Mouse (Mus musculus): ENCODE results near the gene Ccdc62. TPM values are rescaled to one million over a fixed set of nuclear protein-coding genes. Genes with fewer than 3 reads are reported as not detected.

Ccdc62 gene
- polyA plus RNA-seq, 1 experiment from 2014 or later = 4.1 TPM

DNA sequence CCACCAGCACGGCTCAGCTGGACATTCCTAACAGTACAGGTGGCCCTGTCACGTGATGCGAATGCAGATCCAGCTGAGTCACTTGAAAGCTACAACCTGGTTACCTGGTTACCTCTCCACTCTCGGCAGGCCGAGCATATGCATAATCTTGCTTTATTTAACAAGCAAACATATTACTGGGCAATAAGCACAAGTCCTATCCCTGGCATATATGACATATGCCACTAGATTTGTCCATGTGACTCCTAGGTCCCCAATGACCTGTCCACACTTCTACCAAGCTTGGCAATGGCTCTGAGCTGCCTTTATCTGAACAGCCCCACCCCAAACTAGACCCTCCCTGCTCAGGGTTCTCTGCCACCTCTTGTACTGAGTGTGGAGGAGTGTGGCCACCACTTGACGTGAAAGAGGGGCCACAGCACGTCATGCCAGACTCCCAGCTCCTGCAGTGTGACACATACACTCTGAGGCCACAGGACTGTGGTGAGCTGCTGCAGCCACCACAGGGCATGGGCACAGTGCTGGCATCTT, 85.9 kb downstream of the Ccdc62 start:
- Histone ChIP-seq H3K27me3 (no peaks in the 10 kb centered on the region), H3K9ac (peak overlapping the region; percentile 18; the same call in 1 of the 2 replicates), H3K27ac (peak overlapping the region; percentile 13), H3K9me3 (replicated peaks) (no peaks in the 10 kb centered on the region), H3K4me1 (replicated peaks) (peaks cover 100% of the 10 kb centered on the region), H3K4me2 (no peak overlapping the region), H3K36me3 (peaks cover 10% of the 10 kb centered on the region; the same call in 1 of the 2 replicates), H3K4me3 (replicated peaks) (no peak overlapping the region)
- ATAC-seq (ENCODE audit: low read depth) = no peak
- DNase-seq = no peak
- 55% methylated on average over 7 of the region's 7 CpGs for WGBS (ENCODE audit: insufficient replicate concordance)

GRCm38 (mm10) chr5:124017941-124018340, 87.5 kb downstream of the Ccdc62 start:
- H3K36me3 ChIP-seq = peaks cover 17% of the 10 kb centered on the region
- H3K4me2 ChIP-seq = peak overlapping the region; percentile 50; the same call in 1 of the 2 replicates
- H3K4me3 ChIP-seq (replicated peaks) = no peak overlapping the region
- DNase-seq (no peak), ATAC-seq (ENCODE audit: low read depth) (no peak)
- no peaks in the 10 kb centered on the region for H3K9me3 ChIP-seq (replicated peaks)
- WGBS (ENCODE audit: insufficient replicate concordance) = 69% methylated on average over 9 of the region's 9 CpGs
- H3K27me3 ChIP-seq = no peaks in the 10 kb centered on the region
- H3K9ac ChIP-seq = peak overlapping the region; percentile 40; the same call in 1 of the 2 replicates
- peak overlapping the region; percentile 73 for H3K27ac ChIP-seq
- H3K4me1 ChIP-seq (replicated peaks) = peaks cover 99% of the 10 kb centered on the region

DNA sequence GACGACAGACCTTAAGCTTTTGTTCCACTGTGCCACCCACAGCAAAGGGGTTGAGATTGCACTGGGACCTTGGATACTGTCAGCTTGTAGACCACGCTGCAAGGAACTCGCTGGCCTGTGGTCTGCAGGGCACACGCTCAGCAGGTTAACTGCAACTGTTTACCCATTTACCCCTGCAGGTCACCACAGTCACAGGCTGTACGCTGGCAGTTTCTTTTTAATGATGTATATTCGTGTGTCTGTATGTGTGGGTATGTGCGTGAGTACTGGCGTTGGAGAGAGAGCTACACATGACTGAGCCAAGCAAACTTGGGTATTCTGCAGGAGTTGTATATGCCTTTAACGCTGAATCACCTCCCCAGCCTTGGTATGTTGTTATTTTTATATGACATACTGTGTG, 88.2 kb downstream of the Ccdc62 start:
- ATAC-seq (ENCODE audit: low read depth) (no peak), DNase-seq (no peak)
- Histone ChIP-seq H3K9ac (peak overlapping the region; percentile 51; the same call in 1 of the 2 replicates), H3K4me2 (peak overlapping the region; percentile 50), H3K27me3 (no peaks in the 10 kb centered on the region), H3K4me1 (replicated peaks) (peaks cover 99% of the 10 kb centered on the region), H3K36me3 (peaks cover 17% of the 10 kb centered on the region), H3K4me3 (replicated peaks) (no peak overlapping the region), H3K27ac (peak overlapping the region; percentile 73), H3K9me3 (replicated peaks) (no peaks in the 10 kb centered on the region)
- WGBS (ENCODE audit: insufficient replicate concordance) = 42% methylated on average over 9 of the region's 9 CpGs

Small RNA genes lying within 50 kb of the gene (microRNA-seq; reads per million reads assigned to microRNA genes)
- 1.5 reads per million for gene Mir7032

Other genes starting within 250 kb of the Ccdc62 start
- gene Clip1, start 246.1 kb upstream of the Ccdc62 start, polyA plus RNA-seq (2015; fragmentation: Nextera tagmentation; extraction: Ambion mirVana) = 12.4 and 13.4 TPM in 2 replicates
- gene Zcchc8, start 209.6 kb upstream of the Ccdc62 start, polyA plus RNA-seq (2015; fragmentation: Nextera tagmentation; extraction: Ambion mirVana) = 30.7 and 42.3 TPM in 2 replicates
- gene Rsrc2, start 181.3 kb upstream of the Ccdc62 start, polyA plus RNA-seq (2015; fragmentation: Nextera tagmentation; extraction: Ambion mirVana) = 56.2 and 67.0 TPM in 2 replicates
- gene Kntc1, start 181.0 kb upstream of the Ccdc62 start, polyA plus RNA-seq (2015; fragmentation: Nextera tagmentation; extraction: Ambion mirVana) = 22.6 and 26.0 TPM in 2 replicates
- gene Hcar2, start 65.2 kb upstream of the Ccdc62 start, polyA plus RNA-seq (2015; fragmentation: Nextera tagmentation; extraction: Ambion mirVana) = 0.10 and 0.16 TPM in 2 replicates
- gene Hcar1, start 50.7 kb upstream of the Ccdc62 start, polyA plus RNA-seq (2015; fragmentation: Nextera tagmentation; extraction: Ambion mirVana) = 0.09 and 0.14 TPM in 2 replicates
- gene Denr, start 23.5 kb upstream of the Ccdc62 start, polyA plus RNA-seq (2015; fragmentation: Nextera tagmentation; extraction: Ambion mirVana) = 79.0 and 103 TPM in 2 replicates
- 0.92 and 1.2 TPM in 2 replicates for gene Gm43518, start 3.3 kb upstream of the Ccdc62 start, polyA plus RNA-seq (2015; fragmentation: Nextera tagmentation; extraction: Ambion mirVana)
- 11.3 and 12.9 TPM in 2 replicates for gene Hip1r, start 42.9 kb downstream of the Ccdc62 start, polyA plus RNA-seq (2015; fragmentation: Nextera tagmentation; extraction: Ambion mirVana)
- gene Vps37b, start 101.6 kb downstream of the Ccdc62 start, polyA plus RNA-seq (2015; fragmentation: Nextera tagmentation; extraction: Ambion mirVana) = 16.1 and 18.0 TPM in 2 replicates
- 4.5 and 4.6 TPM in 2 replicates for gene Abcb9, start 165.1 kb downstream of the Ccdc62 start, polyA plus RNA-seq (2015; fragmentation: Nextera tagmentation; extraction: Ambion mirVana)
- gene Ogfod2, start 181.6 kb downstream of the Ccdc62 start, polyA plus RNA-seq (2015; fragmentation: Nextera tagmentation; extraction: Ambion mirVana) = 18.4 and 18.5 TPM in 2 replicates
- gene Arl6ip4, start 185.4 kb downstream of the Ccdc62 start, polyA plus RNA-seq (2015; fragmentation: Nextera tagmentation; extraction: Ambion mirVana) = 83.3 and 84.6 TPM in 2 replicates